Mouse (Mus musculus): Measurements from ENCODE around the gene Slfn5. TPM values are rescaled to one million over a fixed set of nuclear protein-coding genes. Genes with fewer than 3 reads are reported as not detected.
"Not testable (repeated sequence)": the region's sequence is repeated elsewhere in the genome, so short reads cannot be mapped to it uniquely, and the experiment has no call there.

Gene Slfn5
- polyA plus RNA-seq, 1 experiment from 2014 or later: 4.2 TPM

DNA sequence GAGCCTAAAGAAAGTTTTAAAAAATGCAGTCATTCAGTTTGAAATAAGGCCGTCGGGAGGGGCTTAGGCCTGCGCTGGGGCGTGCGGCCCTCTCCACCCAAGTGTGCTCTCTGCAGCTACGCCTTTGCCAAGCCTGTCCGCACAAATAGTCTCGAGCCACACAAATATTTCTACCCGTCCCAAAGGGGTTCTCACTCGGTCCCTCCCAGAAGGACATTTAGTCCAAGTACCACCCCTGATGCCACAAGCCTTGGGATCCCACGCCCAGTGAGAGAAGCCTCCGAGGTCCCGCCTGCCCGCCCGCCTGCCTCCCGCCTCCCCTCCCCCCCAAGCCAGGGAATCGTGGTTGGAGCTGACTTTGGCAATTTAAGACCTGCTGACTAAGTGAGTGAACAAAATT is 32.0 kb downstream of the Slfn5 start:
- Histone ChIP-seq H3K9me3 (no peaks in the 10 kb centered on the region), H3K27me3 (no peaks in the 10 kb centered on the region), H3K9ac (no peak overlapping the region), H3K4me1 (no peaks in the 10 kb centered on the region), H3K27ac (no peak overlapping the region), H3K4me3 (no peak overlapping the region), H3K4me2 (no peak overlapping the region), H3K36me3 (peaks cover 51% of the 10 kb centered on the region)
- WGBS: 87% methylated on average over 17 of the region's 17 CpGs
- ATAC-seq (ENCODE audit: borderline replicate concordance, extremely low read depth, low FRiP score, low TSS enrichment): no peak

DNA sequence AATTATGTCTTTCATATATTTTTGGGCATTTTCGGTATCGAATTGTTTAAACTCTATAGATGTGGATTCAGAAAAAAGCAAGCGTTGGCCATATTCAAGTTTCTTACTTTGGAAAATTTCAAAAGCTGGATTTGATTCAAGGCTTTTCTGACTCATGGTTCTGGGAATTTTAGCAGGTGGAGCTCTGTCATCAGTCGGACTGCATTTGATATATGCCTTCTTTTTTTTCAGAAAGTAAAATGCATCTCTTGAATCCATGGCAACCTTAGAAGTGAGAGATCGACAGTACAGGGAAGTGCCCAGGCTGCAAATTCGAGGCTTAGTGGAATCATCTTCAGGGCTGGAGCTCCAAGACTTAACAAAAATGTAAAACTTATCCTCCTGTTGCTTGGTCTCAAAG is 36.5 kb downstream of the Slfn5 start:
- no peak overlapping the region for H3K4me2 ChIP-seq
- no peaks in the 10 kb centered on the region for H3K27me3 ChIP-seq
- H3K27ac ChIP-seq: no peak overlapping the region
- H3K9me3 ChIP-seq: no peaks in the 10 kb centered on the region
- H3K4me3 ChIP-seq: no peak overlapping the region
- WGBS: 84% methylated on average over 6 of the region's 6 CpGs
- H3K36me3 ChIP-seq: peaks cover 31% of the 10 kb centered on the region
- ATAC-seq (ENCODE audit: borderline replicate concordance, extremely low read depth, low FRiP score, low TSS enrichment): no peak
- H3K4me1 ChIP-seq: peaks cover 18% of the 10 kb centered on the region
- H3K9ac ChIP-seq: no peak overlapping the region

DNA sequence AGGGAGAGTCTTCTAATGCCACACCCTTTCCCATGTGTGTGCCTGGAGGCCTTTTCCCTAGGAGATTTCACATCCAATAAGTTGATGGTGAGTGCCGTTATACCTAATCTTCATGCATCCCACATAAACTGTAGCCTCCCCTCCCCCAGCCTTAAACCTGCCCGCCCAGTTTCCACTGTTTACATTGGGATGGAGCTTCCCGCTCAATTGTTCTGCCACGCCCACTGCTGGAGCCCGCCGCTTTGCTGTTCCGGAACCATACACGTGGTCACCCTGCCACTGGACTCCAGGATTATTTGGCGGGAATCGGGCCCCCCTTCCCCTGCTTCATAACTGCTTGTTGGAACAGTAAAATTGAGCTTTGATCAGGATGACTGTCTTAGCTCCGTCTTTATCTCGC is 38.2 kb downstream of the Slfn5 start:
- Histone ChIP-seq H3K9ac (peak overlapping the region; percentile 63; the same call in 1 of the 2 replicates), H3K4me1 (peaks cover 18% of the 10 kb centered on the region), H3K4me2 (peak overlapping the region; percentile 81), H3K27ac (0 out of 2 replicates have a peak overlapping the region, but pooled peaks have one; percentile 6), H3K36me3 (peaks cover 20% of the 10 kb centered on the region), H3K27me3 (no peaks in the 10 kb centered on the region), H3K9me3 (no peaks in the 10 kb centered on the region), H3K4me3 (peak overlapping the region; percentile 53)
- 0 out of 2 replicates have a peak, but pooled peaks have one; percentile 48 for ATAC-seq (ENCODE audit: borderline replicate concordance, extremely low read depth, low FRiP score, low TSS enrichment)
- 18% methylated on average over 12 of the region's 12 CpGs for WGBS

DNA sequence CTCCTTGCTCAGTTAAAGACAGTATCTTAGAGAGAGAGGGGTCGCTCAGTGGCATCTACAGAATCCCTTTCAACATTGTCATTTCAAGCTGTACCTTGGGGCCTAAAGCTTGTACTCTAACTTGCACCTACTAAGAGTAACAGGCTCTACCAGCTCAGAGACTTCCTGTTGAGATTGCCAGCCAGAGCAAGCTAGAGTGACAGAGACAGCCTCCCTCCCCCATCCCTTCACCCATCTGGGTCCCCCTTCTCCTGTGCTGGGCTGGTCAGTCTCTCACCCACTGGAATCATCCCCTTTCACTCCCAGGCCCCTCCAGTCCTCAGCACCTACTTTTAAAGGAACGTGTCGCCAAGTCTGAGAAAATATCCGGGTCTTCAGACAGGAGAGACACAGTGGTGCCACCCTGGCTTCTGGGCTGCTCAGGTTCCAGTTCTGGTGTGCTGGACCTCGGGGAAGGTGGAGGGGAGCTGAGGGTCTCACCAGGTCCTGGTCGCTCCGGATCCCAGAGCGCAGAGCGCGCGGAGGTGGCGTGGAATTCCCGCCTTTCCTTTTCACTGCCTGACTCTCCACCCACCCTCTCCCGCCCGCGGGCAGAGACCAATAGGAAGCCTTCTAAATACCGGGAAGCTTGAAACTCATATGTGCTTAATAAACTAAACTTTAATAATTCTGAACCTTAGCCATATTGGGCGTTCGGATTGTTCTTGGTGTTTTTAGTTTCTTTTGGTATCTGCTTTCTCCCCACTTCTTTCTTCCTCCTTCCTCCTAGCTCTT is 39.6 kb downstream of the Slfn5 start:
- peak overlapping the region; percentile 83 for H3K27ac ChIP-seq
- H3K36me3 ChIP-seq: peaks cover 10% of the 10 kb centered on the region; the same call in 1 of the 2 replicates
- H3K4me3 ChIP-seq: peak overlapping the region; percentile 53
- not testable (repeated sequence) for H3K27me3 ChIP-seq, H3K9me3 ChIP-seq
- H3K9ac ChIP-seq: peak overlapping the region; percentile 63
- 8% methylated on average over 19 of the region's 19 CpGs for WGBS
- ATAC-seq (ENCODE audit: borderline replicate concordance, extremely low read depth, low FRiP score, low TSS enrichment): peak; percentile 91
- peaks cover 18% of the 10 kb centered on the region for H3K4me1 ChIP-seq
- H3K4me2 ChIP-seq: peak overlapping the region; percentile 81

DNA sequence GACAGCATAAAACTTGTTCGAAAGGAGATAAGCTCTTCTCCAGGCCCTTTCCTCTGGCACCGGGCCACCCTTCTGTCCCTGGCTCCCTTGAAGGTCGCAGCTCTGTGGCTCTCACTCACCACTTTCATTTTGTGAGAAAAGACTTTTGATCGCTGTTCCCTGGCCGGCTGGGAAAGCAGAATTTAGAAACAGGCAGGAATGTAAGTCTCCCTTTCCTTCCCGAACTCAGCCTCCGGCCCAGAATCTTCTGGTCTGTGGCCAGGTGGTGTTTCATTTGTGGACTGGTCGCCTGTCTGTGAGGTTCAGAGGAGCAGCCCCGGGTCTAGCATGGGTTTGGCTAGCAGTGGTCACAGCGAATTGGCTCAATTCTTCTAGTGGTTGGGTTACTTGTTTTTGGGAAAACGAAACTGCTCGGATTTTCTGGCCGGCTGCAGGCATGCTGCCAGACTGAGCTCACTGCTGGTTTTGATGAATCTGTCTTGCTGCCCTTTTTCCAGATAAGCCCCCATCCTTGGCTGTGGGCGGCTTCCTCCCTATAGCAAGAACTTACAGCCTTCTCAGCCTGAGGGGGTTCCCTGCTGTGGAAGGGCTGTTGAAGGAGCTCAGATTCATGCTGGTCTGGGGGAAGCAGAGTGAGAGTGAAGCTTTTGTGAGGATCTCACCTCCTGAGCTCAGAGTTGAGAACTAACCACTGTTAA is 40.5 kb downstream of the Slfn5 start, which contains the start of gene Slfn9:
Gene Slfn9, minus strand, starts transcription at position 362 of the 698 bp plus-strand sequence.
- Histone ChIP-seq H3K27ac (peak within 1 kb of the TSS; percentile 83), H3K4me2 (peak within 1 kb of the TSS; percentile 81), H3K4me3 (peak within 1 kb of the TSS; percentile 53), H3K9ac (peak within 1 kb of the TSS; percentile 63), H3K36me3 (peaks cover 7% of the 10 kb centered on the region; the same call in 1 of the 2 replicates), H3K27me3 (no peaks in the 10 kb centered on the region), H3K4me1 (peaks cover 18% of the 10 kb centered on the region), H3K9me3 (no peaks in the 10 kb centered on the region)
- 3% methylated on average over 14 of the region's 14 CpGs for WGBS
- ATAC-seq (ENCODE audit: borderline replicate concordance, extremely low read depth, low FRiP score, low TSS enrichment): peak; percentile 27; the same call in 1 of the 2 replicates

DNA sequence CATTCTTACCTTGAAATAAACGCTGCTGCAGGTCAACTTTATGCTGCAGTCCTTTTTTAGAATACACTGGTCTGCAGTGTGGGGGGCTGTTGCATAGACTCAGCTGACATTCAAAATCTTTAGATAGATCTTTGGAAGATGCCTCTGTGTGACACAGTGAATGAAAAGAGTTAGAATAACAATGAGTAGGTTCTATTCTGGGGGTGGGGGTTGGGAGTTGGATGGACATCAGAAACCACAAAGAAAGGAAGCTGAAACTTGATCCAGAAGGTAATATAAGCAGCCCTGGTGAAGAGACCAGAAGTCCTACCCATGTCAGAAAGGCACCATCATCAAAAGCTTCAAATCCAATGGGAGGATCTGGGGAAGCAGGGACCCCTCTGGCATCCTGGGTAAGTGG is 62.2 kb downstream of the Slfn5 start:
- no peaks in the 10 kb centered on the region for H3K9me3 ChIP-seq
- no peak overlapping the region for H3K4me3 ChIP-seq
- no peak overlapping the region for H3K4me2 ChIP-seq
- no peak overlapping the region for H3K9ac ChIP-seq
- no peaks in the 10 kb centered on the region for H3K27me3 ChIP-seq
- no peak overlapping the region for H3K27ac ChIP-seq
- no peaks in the 10 kb centered on the region for H3K4me1 ChIP-seq
- no peaks in the 10 kb centered on the region for H3K36me3 ChIP-seq
- 73% methylated on average over 1 of the region's 1 CpGs for WGBS
- ATAC-seq (ENCODE audit: borderline replicate concordance, extremely low read depth, low FRiP score, low TSS enrichment): no peak

Small RNAs within 50 kb of the gene (microRNA-seq; reads per million reads assigned to microRNA genes)
- gene Mir7679: not detected

Other genes with a start within 250 kb of the Slfn5 start
- gene Cct6b, start 187.0 kb upstream of the Slfn5 start, polyA plus RNA-seq (2015; fragmentation: Nextera tagmentation; extraction: Ambion mirVana): 0.31 TPM in 2 replicates
- gene Zfp830, start 187.0 kb upstream of the Slfn5 start, polyA plus RNA-seq (2015; fragmentation: Nextera tagmentation; extraction: Ambion mirVana): 34.4 and 36.4 TPM in 2 replicates
- gene Lig3, start 170.2 kb upstream of the Slfn5 start, polyA plus RNA-seq (2015; fragmentation: Nextera tagmentation; extraction: Ambion mirVana): 28.3 and 30.8 TPM in 2 replicates
- gene Rffl, start 80.1 kb upstream of the Slfn5 start, polyA plus RNA-seq (2015; fragmentation: Nextera tagmentation; extraction: Ambion mirVana): 11.5 and 12.0 TPM in 2 replicates
- gene Rad51d, start 60.7 kb upstream of the Slfn5 start, polyA plus RNA-seq (2015; fragmentation: Nextera tagmentation; extraction: Ambion mirVana): 12.2 and 13.2 TPM in 2 replicates
- gene Fndc8, start 59.2 kb upstream of the Slfn5 start, polyA plus RNA-seq (2015; fragmentation: Nextera tagmentation; extraction: Ambion mirVana): 0.11 and 0.12 TPM in 2 replicates
- 29.4 and 34.1 TPM in 2 replicates for gene Nle1, start 42.9 kb upstream of the Slfn5 start, polyA plus RNA-seq (2015; fragmentation: Nextera tagmentation; extraction: Ambion mirVana)
- gene Unc45b, start 40.8 kb upstream of the Slfn5 start, polyA plus RNA-seq (2015; fragmentation: Nextera tagmentation; extraction: Ambion mirVana): 10.7 and 11.2 TPM in 2 replicates
- gene Slfn9, start 40.5 kb downstream of the Slfn5 start, polyA plus RNA-seq (2015; fragmentation: Nextera tagmentation; extraction: Ambion mirVana): 35.5 and 37.9 TPM in 2 replicates
- 0.29 and 0.74 TPM in 2 replicates for gene Slfn8, start 69.5 kb downstream of the Slfn5 start, polyA plus RNA-seq (2015; fragmentation: Nextera tagmentation; extraction: Ambion mirVana)
- gene Slfn2, start 113.8 kb downstream of the Slfn5 start, polyA plus RNA-seq (2015; fragmentation: Nextera tagmentation; extraction: Ambion mirVana): 5.8 and 7.6 TPM in 2 replicates
- gene Slfn1, start 165.5 kb downstream of the Slfn5 start, polyA plus RNA-seq (2015; fragmentation: Nextera tagmentation; extraction: Ambion mirVana): 0.96 and 1.3 TPM in 2 replicates
- 0.06 and 0.07 TPM in 2 replicates for gene Slfn4, start 223.8 kb downstream of the Slfn5 start, polyA plus RNA-seq (2015; fragmentation: Nextera tagmentation; extraction: Ambion mirVana)
- 0.94 and 1.4 TPM in 2 replicates for gene Slfn3, start 240.0 kb downstream of the Slfn5 start, polyA plus RNA-seq (2015; fragmentation: Nextera tagmentation; extraction: Ambion mirVana)